Mouse (Mus musculus) stomach, postnatal 0 days (tissue): ENCODE data around the gene Apol9a. TPM values are rescaled to one million over a fixed set of nuclear protein-coding genes. Genes with fewer than 3 reads are reported as not detected.
A peak's percentile ranks its signal among the peaks of the same experiment; 100 is the strongest.
"Not testable (repeated sequence)": the region's sequence is repeated elsewhere in the genome, so short reads cannot be mapped to it uniquely, and the experiment has no call there.

Source experiments
- ATAC-seq: fragments of 200-750 bp; cut with Nextera tagmentation; 2 replicates; pipeline ENCODE4 v1.8.0; 2017; ENCODE audit not compliant: low FRiP score, low TSS enrichment
- DNase-seq: peaks from one replicate; pipeline ENCODE4 v3.0.0-alpha.2; 2016; ENCODE audit warnings: low spot score
- H3K27ac ChIP-seq: fragments of 300-500 bp; sonication (generic); replicated peaks from 2 replicates; pipeline ENCODE4 v1.5.1; 2014; ENCODE audit warnings: mild to moderate bottlenecking, control low read depth
- H3K27me3 ChIP-seq: fragments of 300-500 bp; sonication (generic); 2 replicates; pipeline ENCODE4 v1.6.1; 2014; ENCODE audit warnings: low read length; ENCODE audit not compliant: control insufficient read depth, insufficient read depth
- H3K36me3 ChIP-seq: fragments of 300-500 bp; sonication (generic); 2 replicates; pipeline ENCODE4 v1.6.1; 2014; ENCODE audit warnings: low read length, mixed read lengths; ENCODE audit not compliant: control insufficient read depth, insufficient read depth
- H3K4me1 ChIP-seq: fragments of 300-500 bp; sonication (generic); replicated peaks from 2 replicates; pipeline ENCODE4 v1.6.1; 2014; ENCODE audit warnings: antibody characterized with exemption; ENCODE audit not compliant: control insufficient read depth, insufficient read depth
- H3K4me2 ChIP-seq: fragments of 300-500 bp; sonication (generic); replicated peaks from 2 replicates; pipeline ENCODE4 v1.6.1; 2014; ENCODE audit warnings: low read depth, mild to moderate bottlenecking, control low read depth, moderate library complexity
- H3K4me3 ChIP-seq: fragments of 300-500 bp; sonication (generic); 2 replicates; pipeline ENCODE4 v1.5.1; 2014; ENCODE audit warnings: low read depth, low read length, control low read depth
- H3K9ac ChIP-seq: fragments of 300-500 bp; sonication (generic); 2 replicates; pipeline ENCODE4 v1.6.1; 2014; ENCODE audit warnings: mild to moderate bottlenecking, low read length, control low read depth, mixed read lengths
- H3K9me3 ChIP-seq: fragments of 300-500 bp; sonication (generic); 2 replicates; pipeline ENCODE4 v1.6.1; 2016; ENCODE audit warnings: low read length; ENCODE audit not compliant: control insufficient read depth
- CTCF ChIP-seq: IDR thresholded peaks from 2 replicates; pipeline ENCODE4 v1.5.1; 2016; ENCODE audit warnings: antibody characterized with exemption, low read depth, mild to moderate bottlenecking, moderate library complexity
- WGBS: fragments of 180-500 bp; shearing (Covaris S2); extraction: QIAGEN DNeasy Blood & Tissue Kit; methylation state at CpG from one replicate; pipeline ENCODE4 v1.1.7; 2014; 5-methylcytosine and 5-hydroxymethylcytosine counted together
- polyA plus RNA-seq: library from polyadenylated mRNA; unstranded; fragments of >200 nt; fragmentation: Nextera tagmentation; extraction: Ambion mirVana; gene quantifications from 2 replicates; pipeline ENCODE4 v1.2.1, GENCODE M21; 2015

Gene Apol9a
- 2.3 and 3.1 TPM in 2 replicates for polyA plus RNA-seq

- WGBS = no CpG with 5 or more reads among the region's 4 CpGs
- H3K36me3 ChIP-seq, H3K4me2 ChIP-seq, H3K4me1 ChIP-seq, H3K4me3 ChIP-seq, DNase-seq, H3K9ac ChIP-seq, H3K9me3 ChIP-seq, H3K27me3 ChIP-seq, H3K27ac ChIP-seq: not testable (repeated sequence)
- peak; percentile 28; the same call in 1 of the 2 replicates for ATAC-seq
Measured at GRCm38 (mm10) chr15:77411035-77411434, at the start of gene Apol9a. Gene Apol9a (minus strand): TSS chr15:77411135.

- H3K27me3 ChIP-seq, H3K36me3 ChIP-seq, H3K4me1 ChIP-seq, H3K4me2 ChIP-seq, H3K9me3 ChIP-seq, ATAC-seq, H3K9ac ChIP-seq, H3K27ac ChIP-seq, H3K4me3 ChIP-seq: not testable (repeated sequence)
- peak; percentile 40 for DNase-seq
- 39% methylated on average over 10 of the region's 10 CpGs for WGBS
- peak; percentile 70 for TF ChIP-seq CTCF
Measured at GRCm38 (mm10) chr15:77449927-77450326, 39.0 kb upstream of the Apol9a start.

- not testable (repeated sequence) for DNase-seq, H3K9ac ChIP-seq, H3K4me1 ChIP-seq, ATAC-seq, H3K9me3 ChIP-seq, H3K4me2 ChIP-seq, H3K4me3 ChIP-seq, H3K27me3 ChIP-seq, H3K27ac ChIP-seq, H3K36me3 ChIP-seq
- 90% methylated on average over 2 of the region's 2 CpGs for WGBS
Measured at GRCm38 (mm10) chr15:77447392-77447791, 36.5 kb upstream of the Apol9a start, which contains the start of gene Apol7b. Gene Apol7b (minus strand): TSS chr15:77447492.

- not testable (repeated sequence) for H3K4me3 ChIP-seq, H3K27me3 ChIP-seq, H3K27ac ChIP-seq, H3K9ac ChIP-seq, H3K9me3 ChIP-seq, H3K36me3 ChIP-seq, H3K4me1 ChIP-seq, H3K4me2 ChIP-seq, DNase-seq, ATAC-seq
- WGBS = 83% methylated on average over 1 of the region's 1 CpGs
Measured at GRCm38 (mm10) chr15:77445668-77446067, 34.7 kb upstream of the Apol9a start.

- H3K36me3 ChIP-seq, H3K4me1 ChIP-seq, H3K4me2 ChIP-seq, H3K9me3 ChIP-seq, ATAC-seq, H3K27ac ChIP-seq, H3K9ac ChIP-seq, H3K27me3 ChIP-seq, H3K4me3 ChIP-seq, DNase-seq: not testable (repeated sequence)
- 60% methylated on average over 7 of the region's 8 CpGs for WGBS
Measured at GRCm38 (mm10) chr15:77444746-77445145, 33.8 kb upstream of the Apol9a start.

- not testable (repeated sequence) for H3K4me3 ChIP-seq, H3K4me1 ChIP-seq, H3K4me2 ChIP-seq, H3K9ac ChIP-seq, H3K27ac ChIP-seq, H3K36me3 ChIP-seq, H3K9me3 ChIP-seq, H3K27me3 ChIP-seq
- ATAC-seq = peak; percentile 91
- peak; percentile 26 for DNase-seq
- 41% methylated on average over 8 of the region's 10 CpGs for WGBS
Measured at GRCm38 (mm10) chr15:77428690-77429448, 17.9 kb upstream of the Apol9a start.

- H3K36me3 ChIP-seq, H3K27me3 ChIP-seq, H3K4me2 ChIP-seq, H3K9me3 ChIP-seq, H3K27ac ChIP-seq, H3K4me1 ChIP-seq, H3K9ac ChIP-seq, DNase-seq, H3K4me3 ChIP-seq: not testable (repeated sequence)
- ATAC-seq = peak; percentile 74; the same call in 1 of the 2 replicates
- WGBS = 50% methylated on average over 3 of the region's 7 CpGs
Measured at GRCm38 (mm10) chr15:77422925-77423324, 12.0 kb upstream of the Apol9a start.

GRCm38 (mm10) chr15:77419657-77420056, 8.7 kb upstream of the Apol9a start:
- ATAC-seq, H3K27me3 ChIP-seq, H3K9ac ChIP-seq, H3K4me2 ChIP-seq, H3K36me3 ChIP-seq, H3K9me3 ChIP-seq, DNase-seq, H3K27ac ChIP-seq, H3K4me1 ChIP-seq, H3K4me3 ChIP-seq: not testable (repeated sequence)
- WGBS = no CpG with 5 or more reads among the region's 3 CpGs

- DNase-seq, H3K36me3 ChIP-seq, H3K4me2 ChIP-seq, H3K4me3 ChIP-seq, H3K9me3 ChIP-seq, H3K27me3 ChIP-seq, H3K27ac ChIP-seq, H3K9ac ChIP-seq, H3K4me1 ChIP-seq: not testable (repeated sequence)
- peak; percentile 59 for ATAC-seq
- 29% methylated on average over 2 of the region's 10 CpGs for WGBS
Measured at GRCm38 (mm10) chr15:77416655-77417333, 5.9 kb upstream of the Apol9a start.
